Mouse (Mus musculus) bone marrow, adult 2 months (tissue): ENCODE data around the gene Dnajb5. TPM values are rescaled to one million over a fixed set of nuclear protein-coding genes. Genes with fewer than 3 reads are reported as not detected.
A peak's percentile ranks its signal among the peaks of the same experiment; 100 is the strongest.

Experiments
- H3K27ac ChIP-seq: fragments of 200-500 bp; 2 replicates; pipeline ENCODE4 v1.5.1; 2012; ENCODE audit warnings: low read depth, mild to moderate bottlenecking, control low read depth, inconsistent platforms, low read length; ENCODE audit not compliant: control insufficient read depth, poor library complexity, insufficient read depth
- H3K4me1 ChIP-seq: fragments of 200-500 bp; 2 replicates; pipeline ENCODE4 v1.6.1; 2011; ENCODE audit warnings: low read length; ENCODE audit not compliant: control insufficient read depth, insufficient read depth
- H3K4me3 ChIP-seq: fragments of 200-500 bp; replicated peaks from 2 replicates; pipeline ENCODE3; 2011; ENCODE audit warnings: mild to moderate bottlenecking, low read depth, low read length, control low read depth; ENCODE audit not compliant: control insufficient read depth
- CTCF ChIP-seq: fragments of 200-500 bp; IDR thresholded peaks from 2 replicates; pipeline ENCODE4 v1.5.1; 2011; ENCODE audit warnings: low read length, control low read depth; ENCODE audit not compliant: control insufficient read depth, insufficient read depth
- POLR2A ChIP-seq: fragments of 200-500 bp; IDR thresholded peaks from 2 replicates; pipeline ENCODE4 v1.6.1; 2011; ENCODE audit warnings: low read depth, mild to moderate bottlenecking, control low read depth, low read length, borderline replicate concordance; ENCODE audit not compliant: control insufficient read depth
- WGBS: fragments of 180-500 bp; shearing (Covaris S2); methylation state at CpG from one replicate; pipeline ENCODE4 v1.1.7; 2018; 5-methylcytosine and 5-hydroxymethylcytosine counted together
- polyA plus RNA-seq: library from polyadenylated mRNA; stranded (reverse); fragments of >200 nt; gene quantifications from 2 replicates; pipeline ENCODE4 v1.2.4, GENCODE M21; 2011; ENCODE audit warnings: low replicate concordance; ENCODE audit not compliant: missing spikeins, insufficient read depth, insufficient read length

Gene Dnajb5
- 2.1 and 2.8 TPM in 2 replicates for polyA plus RNA-seq

- H3K4me1 ChIP-seq = no peaks in the 10 kb centered on the region; the same call in 1 of the 2 replicates
- WGBS = under 1% methylated on average over 38 of the region's 39 CpGs
- TF ChIP-seq POLR2A (no peak), CTCF (no peak)
- H3K27ac ChIP-seq = peak within 1 kb of the TSS; percentile 69
- peak within 1 kb of the TSS; percentile 62 for H3K4me3 ChIP-seq
Observed at GRCm38 (mm10) chr4:42949676-42950051, at the start of gene Dnajb5. Dnajb5 (plus strand) TSS chr4:42949814.

DNA sequence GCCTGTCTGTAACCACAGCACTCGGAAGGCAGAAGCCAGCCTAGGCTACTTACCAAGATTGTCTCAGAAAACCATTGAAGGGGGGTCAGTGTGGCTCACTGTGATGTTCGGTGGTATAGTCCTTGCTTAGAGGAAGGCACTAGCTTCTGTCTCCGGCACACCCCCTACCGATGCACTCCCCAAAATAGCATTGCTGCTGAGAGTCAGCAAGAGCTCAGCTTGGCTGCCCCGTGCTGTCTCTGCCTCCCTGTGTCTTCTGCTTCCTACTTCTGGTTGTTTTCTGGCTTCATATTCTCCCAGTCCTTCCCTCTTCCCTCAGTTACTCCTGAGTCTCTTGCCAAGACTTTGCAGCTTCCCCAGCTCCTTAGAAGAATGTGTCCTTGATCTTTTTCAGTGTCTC lies 48.7 kb upstream of the Dnajb5 start:
- 52% methylated on average over 5 of the region's 5 CpGs for WGBS
- Histone ChIP-seq H3K27ac (no peak overlapping the region), H3K4me3 (no peak overlapping the region), H3K4me1 (no peaks in the 10 kb centered on the region)
- no peak for TF ChIP-seq POLR2A
- TF ChIP-seq CTCF = no peak

DNA sequence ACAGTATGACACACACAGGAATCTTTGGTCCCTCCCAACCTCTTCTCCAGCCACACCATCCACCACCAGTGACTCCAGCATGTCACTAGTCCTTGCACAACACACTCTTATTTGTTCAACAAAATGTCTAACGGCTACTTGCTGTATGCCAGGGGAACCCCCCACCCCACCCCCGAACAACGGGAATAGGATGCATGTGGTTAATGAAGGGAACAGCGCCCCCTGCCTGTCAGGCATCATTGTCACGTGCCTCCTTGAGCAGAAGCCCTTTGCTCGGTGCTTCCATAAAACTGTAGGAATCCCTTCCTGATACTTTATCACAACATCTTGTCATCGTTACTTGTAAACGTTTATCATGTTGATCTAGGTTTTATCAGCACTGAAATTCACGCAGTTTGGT lies 47.4 kb upstream of the Dnajb5 start:
- Histone ChIP-seq H3K4me3 (no peak overlapping the region), H3K27ac (no peak overlapping the region), H3K4me1 (no peaks in the 10 kb centered on the region)
- TF ChIP-seq CTCF (peak; percentile 77), POLR2A (no peak)
- WGBS = 33% methylated on average over 9 of the region's 9 CpGs

DNA sequence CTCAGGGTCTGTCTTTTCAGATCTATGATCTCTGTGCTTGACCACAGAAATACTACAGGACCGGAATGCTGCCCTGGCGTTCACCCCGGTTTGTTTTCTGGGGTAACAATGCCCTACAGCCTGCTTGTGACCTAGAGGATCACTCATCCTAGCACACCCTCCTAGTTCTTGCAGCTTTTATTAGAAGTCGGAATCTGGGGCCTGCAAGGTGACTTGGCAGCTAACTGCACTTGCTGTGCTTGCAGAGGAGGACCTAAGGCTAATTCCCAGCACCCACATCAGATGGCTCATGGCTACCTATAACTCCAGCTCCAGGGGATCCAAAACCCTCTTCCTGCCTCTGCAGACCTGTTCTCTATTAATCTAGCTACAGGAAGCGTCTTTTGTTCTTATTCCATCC lies 46.9 kb upstream of the Dnajb5 start:
- TF ChIP-seq CTCF (no peak), POLR2A (no peak)
- Histone ChIP-seq H3K27ac (no peak overlapping the region), H3K4me1 (no peaks in the 10 kb centered on the region), H3K4me3 (no peak overlapping the region)
- WGBS = 86% methylated on average over 5 of the region's 5 CpGs

GRCm38 (mm10) chr4:42903942-42904341 lies 45.7 kb upstream of the Dnajb5 start:
- WGBS = 43% methylated on average over 1 of the region's 1 CpGs
- TF ChIP-seq POLR2A = no peak

DNA sequence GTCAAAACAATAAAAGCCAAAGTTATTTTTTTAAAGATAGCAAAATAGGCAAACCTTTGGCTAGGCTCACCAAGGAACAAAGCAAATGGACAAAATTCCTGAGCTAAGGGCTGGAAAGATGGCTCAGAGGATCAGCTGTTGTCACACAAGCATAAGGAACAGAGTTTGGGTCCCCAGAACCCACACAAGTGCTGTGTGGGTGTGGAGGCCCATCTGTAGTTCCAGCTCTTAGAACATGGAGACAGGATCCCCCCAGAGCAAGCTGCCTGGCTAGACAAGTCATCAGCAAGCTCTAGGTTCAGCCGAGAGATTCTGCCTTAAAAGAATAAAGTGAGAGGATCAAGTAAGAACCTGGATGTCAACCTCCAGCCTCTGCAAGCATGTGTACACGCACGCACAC lies 45.1 kb upstream of the Dnajb5 start:
- Histone ChIP-seq H3K4me3 (no peak overlapping the region), H3K27ac (no peak overlapping the region), H3K4me1 (no peaks in the 10 kb centered on the region)
- TF ChIP-seq POLR2A (no peak), CTCF (no peak)
- 89% methylated on average over 3 of the region's 3 CpGs for WGBS

More at GRCm38 (mm10) chr4:42903942-42904341, 45.7 kb upstream of the Dnajb5 start:
- H3K27ac ChIP-seq = no peak overlapping the region
- H3K4me1 ChIP-seq = no peaks in the 10 kb centered on the region
- no peak overlapping the region for H3K4me3 ChIP-seq

DNA sequence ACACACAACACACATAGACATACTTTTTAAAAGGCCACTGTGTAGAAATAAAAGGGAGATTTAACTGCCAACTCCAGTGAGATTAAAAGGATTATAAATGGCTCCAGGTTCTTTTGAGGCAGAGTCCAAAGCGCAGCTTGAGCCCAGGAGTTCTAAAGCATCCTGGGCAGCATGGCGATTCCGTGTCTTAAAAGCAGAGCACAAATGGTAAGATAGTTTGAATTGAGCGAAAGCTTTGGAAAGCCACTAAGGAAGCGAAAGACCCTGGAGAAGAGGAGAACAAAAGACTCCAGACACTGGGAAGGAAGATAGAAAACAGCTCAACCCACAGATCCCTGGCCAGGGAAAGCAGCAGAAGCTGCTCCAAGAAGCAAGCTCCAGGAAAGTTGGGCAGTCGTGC lies 44.6 kb upstream of the Dnajb5 start:
- H3K4me3 ChIP-seq = no peak overlapping the region
- WGBS = 86% methylated on average over 6 of the region's 6 CpGs
- H3K4me1 ChIP-seq = no peaks in the 10 kb centered on the region
- H3K27ac ChIP-seq = no peak overlapping the region
- TF ChIP-seq POLR2A = no peak
- no peak for TF ChIP-seq CTCF

GRCm38 (mm10) chr4:42913391-42913790 lies 36.2 kb upstream of the Dnajb5 start:
- Histone ChIP-seq H3K4me3 (no peak overlapping the region), H3K27ac (no peak overlapping the region), H3K4me1 (no peaks in the 10 kb centered on the region)
- TF ChIP-seq POLR2A = no peak
- no peak for TF ChIP-seq CTCF
- 45% methylated on average over 10 of the region's 10 CpGs for WGBS

DNA sequence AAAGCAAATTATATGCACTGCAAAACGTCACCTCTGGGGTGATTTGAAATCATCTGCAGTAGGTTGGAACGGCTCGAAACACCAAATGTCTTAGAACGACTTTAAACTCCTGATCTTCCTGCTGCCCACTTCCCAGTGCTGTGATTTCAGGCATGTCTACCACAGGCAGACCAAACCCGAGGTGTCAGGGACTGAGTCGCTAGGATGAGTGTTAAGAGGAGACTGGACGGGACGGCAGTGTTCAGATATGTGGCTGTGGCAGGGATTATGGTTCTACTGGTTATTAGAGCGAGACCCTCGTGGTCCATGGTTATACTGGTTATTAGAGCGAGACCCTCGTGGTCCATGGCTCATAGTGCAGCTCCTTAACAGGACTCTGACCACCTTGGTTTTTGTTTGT lies 34.3 kb upstream of the Dnajb5 start:
- WGBS = 74% methylated on average over 12 of the region's 12 CpGs
- Histone ChIP-seq H3K4me3 (no peak overlapping the region), H3K27ac (no peak overlapping the region)

More for the DNA sequence above, 34.3 kb upstream of the Dnajb5 start:
- no peaks in the 10 kb centered on the region for H3K4me1 ChIP-seq
- TF ChIP-seq CTCF = no peak
- TF ChIP-seq POLR2A = no peak
